Mouse (Mus musculus) cerebellum, adult 8-10 months (tissue): ENCODE measurements around the gene Snapc4.
"Not testable (repeated sequence)": the region's sequence is repeated elsewhere in the genome, so short reads cannot be mapped to it uniquely, and the experiment has no call there.

Source experiments
- DNase-seq: peaks from one replicate; pipeline ENCODE4 v3.0.0; 2022

Snapc4 gene

DNA sequence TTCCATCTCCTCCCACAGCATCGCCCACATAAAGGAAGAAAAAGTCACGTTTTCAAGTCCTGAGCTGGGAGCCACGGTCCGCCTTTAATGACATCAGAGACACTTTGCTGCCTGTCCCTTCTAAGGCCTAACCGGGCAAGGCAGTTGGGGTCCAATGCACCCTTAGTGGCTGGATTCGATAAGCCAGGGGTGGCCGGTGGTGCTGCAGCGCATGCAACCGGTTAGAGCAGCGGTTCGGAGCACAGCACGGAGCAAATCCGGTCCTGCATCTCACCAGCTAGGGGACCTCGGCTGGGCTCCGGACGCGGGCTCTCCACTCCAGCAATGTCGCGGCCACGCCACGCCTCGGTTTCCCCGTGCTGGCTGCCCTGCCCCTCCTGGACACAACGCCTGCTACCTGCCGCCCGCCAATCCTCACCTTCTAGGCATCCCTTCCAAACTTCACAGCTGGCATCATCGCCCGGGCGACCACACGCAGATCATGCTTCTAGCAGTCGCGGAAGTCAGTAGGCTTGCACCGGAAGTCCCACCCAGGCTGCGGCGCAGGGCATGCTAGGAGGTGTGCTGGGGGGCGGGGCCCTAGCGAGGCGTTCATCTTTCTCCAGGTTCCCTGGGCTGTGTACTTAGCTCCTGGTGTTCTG lies at the start of gene Snapc4:
Gene Snapc4, minus strand, starts transcription at position 523 of the 641 bp plus-strand sequence.
- peak; percentile 71 for DNase-seq

DNA sequence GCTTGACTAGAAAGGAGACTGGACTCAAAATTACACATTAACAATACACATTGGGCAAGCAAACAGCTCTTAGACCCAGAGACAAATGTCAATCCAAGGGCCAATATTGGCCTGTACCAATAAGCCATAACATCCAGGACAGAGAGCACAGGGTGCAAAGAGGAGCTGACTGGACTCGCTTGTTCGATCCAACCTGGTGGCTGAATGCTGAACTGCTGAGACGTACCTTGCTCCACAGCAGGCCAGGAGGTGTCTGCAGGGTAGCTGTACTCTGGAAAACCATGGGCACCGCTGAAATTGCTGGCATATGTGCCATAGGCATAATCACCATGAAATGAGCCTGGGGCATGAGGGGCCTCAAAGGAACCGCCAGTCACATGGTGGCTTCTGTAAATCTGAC lies 49.4 kb upstream of the Snapc4 start:
- no peak for DNase-seq

DNA sequence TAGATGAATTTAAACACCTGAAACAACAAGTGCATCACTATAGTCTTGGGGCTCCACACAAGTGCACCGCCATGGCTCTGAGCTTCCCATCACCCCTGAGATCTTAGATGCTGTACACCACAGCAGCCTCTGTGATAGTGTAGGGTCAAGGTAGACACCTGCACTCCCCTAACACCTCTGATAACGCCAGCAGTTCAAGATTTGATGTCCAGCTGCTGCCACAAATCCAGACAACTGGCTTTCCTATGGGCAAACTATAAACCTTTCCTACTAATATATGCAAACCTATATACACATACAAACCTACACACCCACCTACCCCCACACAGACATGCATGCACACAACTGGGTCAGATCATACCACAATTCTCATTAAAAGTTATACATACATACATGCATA lies 44.1 kb upstream of the Snapc4 start:
- DNase-seq, result no peak

DNA sequence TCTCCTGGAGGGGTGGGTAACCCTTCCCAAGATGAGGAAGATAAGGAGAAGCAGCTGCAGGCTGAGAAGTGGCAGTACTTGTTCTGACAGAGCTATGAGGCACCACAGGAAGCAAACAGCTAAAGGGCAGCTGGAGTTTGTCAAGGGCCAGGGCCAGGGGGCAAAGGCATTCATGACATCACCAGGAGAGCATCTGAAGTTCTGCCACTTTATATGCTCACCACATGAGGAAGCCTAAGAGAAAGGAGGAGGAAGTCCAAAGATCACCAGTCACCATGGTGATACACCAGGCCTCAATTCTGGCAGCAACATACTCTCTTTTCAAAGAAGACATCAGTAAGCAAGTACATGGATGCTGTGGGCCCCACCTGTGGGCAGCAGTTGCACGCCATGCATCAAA lies 42.6 kb upstream of the Snapc4 start:
- no peak for DNase-seq

DNA sequence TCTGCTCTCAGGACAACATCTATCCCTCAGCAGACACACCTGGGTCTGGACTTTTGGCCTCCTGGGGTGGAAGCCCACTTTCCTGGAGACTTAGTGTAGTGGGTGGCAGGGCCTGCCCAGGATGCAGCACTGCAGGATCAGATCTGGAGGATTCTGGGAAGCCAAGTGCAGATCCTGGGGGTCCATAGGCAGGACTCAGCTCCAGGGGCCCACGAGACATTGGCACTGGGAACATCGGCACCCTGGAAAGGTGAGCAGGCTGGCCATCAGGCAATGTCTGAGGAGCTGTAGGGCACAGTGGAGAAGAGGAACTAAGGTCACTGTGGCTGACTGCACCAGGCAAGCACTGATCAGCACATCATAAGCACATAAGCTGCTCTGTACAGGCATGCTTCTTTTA lies 41.5 kb upstream of the Snapc4 start:
- no peak for DNase-seq

DNA sequence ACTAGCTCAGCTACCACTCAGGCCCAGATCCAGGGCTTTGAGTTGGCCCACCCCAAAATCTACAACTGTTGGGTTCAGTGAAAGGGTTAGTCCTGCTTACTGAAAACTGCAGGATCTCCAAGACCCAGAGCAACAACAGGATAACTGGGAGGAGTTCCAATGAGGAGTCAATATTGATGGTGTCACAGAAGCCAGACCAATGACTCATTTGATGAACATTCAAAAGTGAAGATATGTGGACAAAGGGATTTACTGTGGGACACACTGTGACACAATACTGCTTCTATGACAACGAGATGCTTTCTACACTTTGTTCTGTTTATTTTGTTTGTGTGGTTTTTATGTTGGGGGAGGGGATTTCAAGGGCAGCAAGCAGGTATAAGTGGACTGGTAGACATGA lies 37.7 kb upstream of the Snapc4 start:
- DNase-seq, result no peak

DNA sequence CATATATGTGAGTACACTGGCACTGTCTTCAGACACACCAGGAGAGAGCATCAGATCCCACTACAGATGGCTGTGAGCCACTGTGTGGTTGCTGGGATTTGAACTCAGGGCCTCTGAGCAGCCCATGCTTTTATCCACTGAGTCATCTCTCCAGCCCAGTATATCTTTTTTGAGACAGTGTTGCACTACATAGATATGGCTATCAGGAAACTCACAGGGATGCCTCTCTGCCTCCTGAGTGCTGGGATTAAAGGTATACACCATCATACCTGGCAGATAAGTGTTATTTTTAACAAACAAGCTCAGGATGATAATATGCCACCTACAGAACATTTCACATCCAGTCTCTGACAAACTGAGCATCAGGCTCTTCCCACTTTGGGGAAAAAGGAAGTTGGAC lies 36.6 kb upstream of the Snapc4 start:
- DNase-seq, result no peak

DNA sequence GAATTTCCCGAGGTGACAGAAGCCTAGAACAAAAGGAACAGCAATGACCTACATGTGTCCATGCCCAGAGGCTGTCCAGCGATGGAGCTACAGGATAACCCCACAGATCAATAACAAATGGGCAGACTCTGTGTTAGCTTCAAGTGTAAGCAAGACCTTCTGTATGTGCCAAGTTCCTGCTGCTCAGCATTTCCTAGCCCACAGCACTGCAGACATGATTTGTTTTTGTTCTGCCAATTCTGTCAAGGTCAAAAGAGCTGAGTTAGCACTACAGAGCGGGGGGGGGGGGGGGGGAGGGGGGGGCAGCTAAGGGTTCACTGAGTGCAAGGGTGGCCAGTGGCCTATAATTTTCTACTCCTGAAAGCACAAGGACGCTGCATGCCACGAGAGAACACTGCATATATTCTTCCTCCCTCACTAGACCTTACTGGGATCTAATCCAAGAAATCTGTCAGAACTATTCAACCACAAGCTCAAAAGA lies 30.5 kb upstream of the Snapc4 start:
- no peak for DNase-seq

DNA sequence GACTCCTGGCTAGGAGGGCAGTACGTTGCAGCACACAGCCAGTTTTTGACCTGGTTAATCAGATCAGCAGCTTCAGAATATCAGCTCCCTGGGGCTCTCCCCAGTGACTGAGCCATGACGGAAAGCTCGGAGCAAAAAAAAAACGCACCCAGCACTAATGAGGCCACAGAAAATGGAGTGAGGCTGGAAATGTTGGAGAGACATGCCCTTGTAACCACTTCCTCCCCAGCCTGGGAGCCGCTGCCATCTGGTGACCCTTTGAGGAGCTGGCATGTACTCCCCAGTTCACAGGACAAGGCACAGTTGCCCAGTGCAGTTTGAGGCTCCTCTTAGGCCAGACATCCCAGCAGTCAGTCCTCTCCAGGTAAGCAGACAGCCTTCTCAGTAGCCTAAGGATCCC lies 29.6 kb upstream of the Snapc4 start:
- DNase-seq, result no peak

DNA sequence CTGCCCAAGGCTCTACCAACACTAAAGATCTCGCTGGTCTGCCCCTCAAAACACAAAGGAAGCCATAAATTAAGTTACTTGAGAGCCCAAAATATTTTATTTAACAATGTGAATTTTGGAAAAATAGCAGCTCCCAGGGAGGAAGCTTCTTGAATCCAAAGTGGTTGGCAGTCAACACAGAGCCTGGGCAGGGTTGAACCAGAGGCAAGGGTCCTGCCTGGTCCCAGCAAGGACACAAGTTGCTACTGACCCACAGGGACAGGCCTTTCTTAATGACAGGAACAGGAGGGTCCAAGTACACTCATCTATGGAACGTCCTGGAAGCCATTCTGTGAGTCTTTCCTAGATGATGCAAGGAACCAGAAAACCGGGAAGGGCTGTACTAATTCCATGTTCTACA lies 28.9 kb upstream of the Snapc4 start:
- DNase-seq, result no peak

DNA sequence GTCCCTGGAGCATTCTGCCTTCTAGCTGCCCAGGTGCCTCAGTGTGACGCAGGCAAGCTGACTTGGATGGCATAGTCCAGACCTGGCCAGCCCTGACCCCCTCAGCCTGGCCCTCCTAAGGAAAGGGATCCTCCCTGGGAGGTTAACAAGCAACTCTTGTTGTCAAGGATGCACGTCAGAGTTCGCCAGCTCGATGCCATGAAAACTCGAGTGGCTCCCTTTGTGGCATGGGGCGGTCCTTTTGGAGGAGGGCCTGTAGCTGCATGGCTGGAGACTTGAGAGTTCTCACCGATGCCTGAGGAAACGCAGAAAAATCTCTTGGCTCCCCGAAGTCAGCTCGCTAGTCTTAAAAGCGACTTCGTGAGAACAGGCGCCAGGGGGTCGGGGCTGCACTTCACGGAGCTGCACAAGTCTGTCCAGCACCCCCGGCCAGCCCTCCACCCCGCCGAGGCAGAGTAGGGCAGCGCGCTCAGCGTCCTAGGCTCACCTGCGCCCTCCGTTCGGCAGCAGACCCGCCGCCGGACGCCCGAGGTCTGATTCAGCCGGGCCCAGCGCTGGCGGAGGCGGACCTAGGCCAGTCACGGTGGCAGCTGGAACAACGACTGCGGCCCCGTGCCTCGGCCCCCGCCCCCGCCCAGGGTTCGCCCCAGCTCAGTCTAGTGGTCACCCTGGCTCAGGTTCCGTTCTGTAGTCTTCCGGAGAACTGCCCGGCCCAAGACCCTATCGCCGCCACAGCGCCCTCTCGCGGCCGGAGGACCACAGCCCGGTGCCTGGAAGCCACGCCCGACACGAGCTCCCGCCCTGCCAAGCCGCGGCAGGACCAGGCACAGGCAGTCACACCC lies 28.3 kb upstream of the Snapc4 start, which contains the start of gene Inpp5e:
Gene Inpp5e, minus strand, starts transcription at position 689 of the 842 bp plus-strand sequence.
- peak; percentile 99 for DNase-seq

DNA sequence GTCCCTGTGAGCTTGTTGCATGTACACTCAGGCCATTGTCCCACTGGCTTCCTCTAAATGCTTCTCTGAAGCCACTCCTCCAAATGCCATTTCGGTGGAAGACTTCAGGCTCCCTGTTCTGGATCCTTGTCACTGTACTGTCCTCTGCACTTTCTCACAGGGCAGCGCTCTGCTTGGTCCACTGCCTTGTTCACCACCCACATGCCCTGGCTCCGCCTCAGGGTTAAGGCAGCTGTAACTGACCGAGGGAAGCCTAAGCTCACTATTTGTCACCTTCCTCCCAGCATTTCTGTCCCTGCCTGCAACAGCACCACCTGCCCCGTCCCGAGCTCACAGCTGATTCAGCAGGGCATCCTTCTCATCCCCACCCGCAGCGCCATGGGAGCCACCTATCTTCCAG lies 22.9 kb upstream of the Snapc4 start:
- DNase-seq, result no peak

DNA sequence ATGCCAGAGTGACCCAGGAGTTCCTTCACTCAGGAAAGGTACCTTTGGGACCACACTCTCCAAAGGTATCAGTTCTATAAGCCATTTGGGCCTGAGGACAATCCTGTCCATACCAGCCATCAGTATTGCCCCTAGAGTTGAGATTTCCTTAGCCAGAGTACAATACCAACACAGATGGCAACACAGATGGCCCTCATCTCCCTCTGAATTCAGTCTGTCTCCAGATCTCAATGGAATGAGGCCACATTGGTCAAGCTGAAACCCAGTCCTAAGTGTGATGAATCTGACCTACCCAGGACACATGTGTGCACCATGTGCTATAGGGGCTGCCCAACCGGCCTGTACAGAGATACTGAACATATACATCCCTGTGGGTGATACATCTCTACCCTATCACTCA lies 21.8 kb upstream of the Snapc4 start:
- DNase-seq, result peak; percentile 47

DNA sequence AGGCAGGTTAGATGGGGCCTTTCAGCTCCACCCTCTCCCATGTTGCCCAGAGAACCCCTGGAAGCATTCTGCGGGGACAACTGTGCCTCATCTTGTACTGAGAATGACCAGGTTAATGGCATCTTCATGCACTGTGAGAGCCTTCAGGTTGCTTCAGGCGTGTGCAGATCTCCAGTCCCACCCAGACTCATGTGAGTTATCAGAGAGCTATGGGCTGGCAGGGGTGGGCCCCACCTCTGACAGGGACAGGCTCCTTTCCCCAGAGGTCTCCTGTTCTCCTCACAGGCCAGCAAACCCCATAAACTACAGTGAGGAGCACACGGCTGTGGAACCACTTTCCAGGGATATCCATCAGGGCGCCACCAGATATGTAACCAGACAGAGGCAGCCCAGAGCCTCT lies 20.6 kb upstream of the Snapc4 start:
- no peak for DNase-seq

DNA sequence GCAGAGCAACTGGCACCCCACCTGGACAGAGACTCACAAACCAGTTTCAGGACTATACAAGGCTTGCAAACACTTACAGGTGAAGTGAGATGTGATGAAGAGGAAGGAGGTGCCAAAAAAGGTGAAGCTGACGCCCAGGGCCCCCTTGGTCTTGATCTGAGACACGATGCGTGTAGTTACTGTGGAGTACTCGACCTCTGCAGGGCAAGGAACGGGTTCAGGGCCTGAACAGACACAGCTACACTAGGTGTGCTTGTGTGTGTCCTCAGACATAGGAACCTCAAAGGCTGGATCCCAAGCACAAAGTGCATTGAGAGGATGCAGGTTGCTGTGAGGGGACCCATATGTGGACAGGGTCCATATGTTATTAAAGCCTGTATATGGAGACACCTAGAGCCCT lies 19.8 kb upstream of the Snapc4 start:
- no peak for DNase-seq

DNA sequence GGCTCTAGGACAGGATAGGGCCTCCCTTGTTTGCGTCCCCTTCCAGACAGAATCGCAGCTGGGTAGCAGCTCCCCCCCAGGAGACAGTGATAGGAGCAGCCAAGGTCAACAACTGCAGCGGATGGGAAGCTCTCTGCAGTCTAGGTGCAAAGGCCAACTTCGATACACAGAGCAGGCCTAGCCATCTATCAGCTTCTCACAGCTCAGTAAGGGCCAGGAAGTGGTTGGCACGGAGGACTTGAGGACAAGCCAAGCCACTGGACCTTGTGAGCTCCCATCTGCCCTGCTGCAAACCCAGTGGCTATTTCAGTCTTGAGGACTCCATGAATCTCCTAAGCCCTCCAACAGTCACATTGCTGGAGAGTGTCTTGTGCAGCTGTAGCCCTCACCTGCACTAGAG lies 19.2 kb upstream of the Snapc4 start:
- DNase-seq, result no peak

DNA sequence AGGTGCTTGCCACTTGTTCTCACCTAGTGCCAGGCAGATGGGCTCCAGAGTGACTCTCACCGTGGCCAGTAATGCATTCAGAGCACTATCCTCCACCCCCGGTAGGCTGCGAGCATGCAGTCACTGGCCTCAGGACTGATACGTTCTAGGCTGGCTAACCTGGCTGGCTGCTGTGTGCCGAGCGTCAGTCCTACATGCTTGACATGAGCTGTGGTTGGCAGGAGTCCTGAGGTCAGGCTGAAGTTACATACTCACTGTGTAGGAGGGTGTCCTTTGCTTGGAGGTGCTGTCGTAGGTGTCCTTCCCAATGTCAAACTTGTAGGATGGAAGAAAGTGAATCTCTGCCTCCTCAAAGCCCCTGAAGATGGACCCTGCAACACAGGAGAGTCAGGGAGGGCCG lies 18.5 kb upstream of the Snapc4 start:
- no peak for DNase-seq

DNA sequence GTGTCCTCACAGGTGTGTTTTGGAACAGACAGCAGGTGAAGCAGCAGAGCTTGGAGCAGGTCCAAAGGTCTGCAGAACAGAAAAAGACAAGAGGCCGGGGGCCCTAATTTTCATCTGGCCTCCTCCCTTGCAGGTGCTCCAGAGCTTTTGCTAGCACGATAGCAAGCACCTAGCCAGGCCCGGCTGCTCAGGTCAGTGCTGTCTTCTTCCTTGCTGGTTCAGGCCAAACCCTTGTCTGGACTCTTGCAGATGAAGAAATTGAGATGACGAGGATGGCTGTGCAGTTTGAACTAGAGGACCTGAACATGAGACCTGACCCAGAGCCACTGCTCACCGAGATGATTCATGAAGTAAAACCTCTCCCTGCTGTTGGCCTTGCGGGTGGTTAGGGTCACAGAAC lies 11.2 kb upstream of the Snapc4 start:
- no peak for DNase-seq

DNA sequence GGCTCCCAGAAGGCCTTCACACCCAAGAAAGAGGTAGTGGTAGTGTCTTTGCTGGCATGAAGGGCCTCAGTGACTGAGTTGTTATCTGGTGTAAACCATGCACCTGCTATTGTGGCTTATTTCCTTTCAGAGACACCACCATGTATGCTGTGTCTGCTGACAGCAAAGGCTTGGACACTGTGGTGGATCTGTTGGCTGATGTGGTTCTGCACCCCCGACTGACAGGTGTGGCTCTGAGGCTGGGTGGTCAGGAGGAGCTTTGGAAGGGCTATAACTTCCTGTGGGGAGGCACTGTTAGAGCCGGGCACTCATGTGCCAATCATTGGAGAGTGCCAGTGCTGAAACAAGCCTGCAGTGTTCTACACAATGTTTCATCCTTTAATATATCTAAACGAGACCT lies 10.5 kb upstream of the Snapc4 start:
- no peak for DNase-seq

DNA sequence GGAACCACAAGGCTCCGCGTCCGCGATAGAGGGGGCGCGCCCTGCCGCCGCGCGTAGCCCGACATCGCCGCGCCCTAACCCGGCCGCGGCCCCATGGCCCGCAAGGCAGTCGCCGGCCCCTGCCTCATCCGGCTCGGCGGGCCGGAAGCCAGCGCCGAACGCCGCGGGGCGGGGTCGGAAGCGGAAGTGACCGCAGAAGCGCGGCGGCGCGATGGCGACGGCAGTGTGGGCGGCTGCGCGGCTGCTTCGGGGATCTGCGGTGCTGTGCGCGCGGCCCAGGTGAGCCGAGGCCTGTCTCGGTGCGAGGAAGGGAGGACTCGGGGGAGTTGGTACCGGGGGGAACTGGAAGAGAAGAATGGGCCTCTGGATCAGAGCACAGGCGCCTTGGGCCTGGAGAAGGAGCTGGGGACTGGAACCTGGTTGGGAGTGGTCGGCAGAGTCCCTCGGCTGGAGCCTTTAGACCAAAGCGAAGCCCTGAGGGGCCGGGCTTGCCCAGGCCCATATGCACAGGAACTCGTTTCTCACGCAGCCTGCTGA lies 8.8 kb upstream of the Snapc4 start, which contains the start of the genes Entr1 and Pmpca:
Gene Entr1, minus strand, starts transcription at position 163 of the 537 bp plus-strand sequence.
Gene Pmpca, plus strand, starts transcription at position 186 of the 537 bp plus-strand sequence.
- peak; percentile 77 for DNase-seq

DNA sequence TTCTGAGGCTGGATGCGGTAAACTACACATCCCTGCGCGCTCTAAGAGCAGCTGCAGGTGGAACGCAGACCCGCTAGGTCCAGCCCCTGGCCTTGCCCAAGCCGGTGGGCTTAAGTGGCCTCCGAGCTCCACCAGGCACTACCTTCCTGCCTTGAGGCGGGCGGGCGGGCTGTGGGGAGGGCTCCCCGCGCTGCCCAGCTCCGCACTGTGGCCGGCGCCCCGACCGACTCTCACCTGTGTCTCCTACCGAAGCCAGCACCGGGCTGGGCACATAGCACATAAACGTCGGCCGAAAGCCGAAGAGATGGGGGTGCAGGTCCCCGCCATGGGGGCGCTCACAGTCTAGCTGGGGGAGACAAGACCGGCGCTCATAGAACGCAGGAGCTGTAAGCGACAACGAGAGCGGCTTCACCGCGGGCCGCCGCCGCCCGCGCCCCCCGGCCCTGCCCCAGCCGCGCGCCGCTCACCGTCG lies 8.3 kb upstream of the Snapc4 start:
- DNase-seq, result no peak

DNA sequence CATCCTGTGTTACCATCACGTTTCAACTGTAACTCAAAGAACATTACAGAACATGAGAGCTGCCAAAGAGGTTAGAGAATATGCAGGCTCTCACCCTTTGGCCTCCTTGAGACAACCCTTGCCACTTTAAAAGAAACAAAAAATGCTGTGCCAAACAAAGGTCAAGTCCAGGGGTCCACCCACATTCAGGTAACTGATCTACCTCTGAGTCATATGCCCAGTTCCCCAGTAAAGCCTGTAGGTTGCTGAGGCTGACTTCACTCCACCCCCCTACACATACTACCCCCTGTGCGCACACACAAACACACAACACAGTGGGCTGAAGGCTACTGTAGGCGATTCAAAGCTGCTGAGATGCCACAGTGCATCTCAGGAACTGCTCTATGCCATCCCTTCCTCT lies 7.3 kb upstream of the Snapc4 start:
- no peak for DNase-seq

DNA sequence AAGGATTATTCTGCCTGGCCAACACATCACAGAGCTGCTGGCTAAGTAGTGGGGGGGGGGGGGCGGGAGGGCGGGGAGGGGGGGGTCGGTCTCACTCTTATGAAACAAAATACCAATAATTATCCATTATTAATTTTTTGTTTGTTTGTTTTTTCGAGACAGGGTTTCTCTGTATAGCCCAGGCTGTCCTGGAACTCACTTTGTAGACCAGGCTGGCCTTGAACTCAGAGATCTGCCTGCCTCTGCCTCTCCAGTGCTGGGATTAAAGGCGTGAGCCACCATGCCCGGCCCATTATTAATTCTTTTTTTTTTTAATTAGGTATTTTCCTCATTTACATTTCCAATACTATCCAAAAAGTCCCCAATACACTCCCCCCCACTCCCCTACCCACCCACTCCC lies 418 bp upstream of the Snapc4 start:
- DNase-seq, result not testable (repeated sequence)

DNA sequence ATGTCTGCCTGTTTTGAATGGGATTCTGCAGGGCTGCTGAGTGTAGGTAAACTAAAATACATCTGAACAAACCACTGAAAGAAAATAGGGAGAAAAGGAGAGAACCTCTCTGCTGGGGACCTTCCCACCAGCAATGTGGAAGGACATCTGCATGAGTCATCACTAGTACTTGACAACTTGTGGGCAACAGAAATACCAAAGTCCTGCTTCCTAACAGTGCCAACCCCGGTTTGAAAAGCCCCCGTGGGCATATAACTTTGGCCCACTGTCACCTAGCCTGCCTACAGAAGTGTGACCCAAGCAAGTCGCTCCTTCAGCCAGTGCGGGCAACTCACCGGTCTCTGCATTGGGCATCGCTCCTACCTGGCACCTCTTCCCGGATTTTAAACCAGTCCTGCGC lies 8.1 kb downstream of the Snapc4 start:
- no peak for DNase-seq
